Mouse (Mus musculus): ENCODE measurements at regions not wholly inside any gene's neighbourhood (a gene's known extent, or its start where the extent isn't known, plus 50 kb on each side); places are given as distances from the start of the nearest gene placed in this dataset.
"Not testable (repeated sequence)": the region's sequence is repeated elsewhere in the genome, so short reads cannot be mapped to it uniquely, and the experiment has no call there.

- Histone ChIP-seq H3K9ac (ENCODE audit: low read depth, low read length) (no peak overlapping the region), H3K27ac (replicated peaks; ENCODE audit: insufficient read depth, low read depth, low read length) (no peak overlapping the region), H3K4me3 (ENCODE audit: insufficient read depth, low read depth, low read length) (no peak overlapping the region), H3K27me3 (ENCODE audit: control insufficient read depth, insufficient read depth, low read length) (no peaks in the 10 kb centered on the region), H3K79me2 (ENCODE audit: control insufficient read depth, insufficient read depth, low read length) (no peaks in the 10 kb centered on the region), H3K4me1 (ENCODE audit: control insufficient read depth, insufficient read depth, low read length) (no peaks in the 10 kb centered on the region), H3K36me3 (ENCODE audit: control insufficient read depth, insufficient read depth, low read length) (no peaks in the 10 kb centered on the region)
- DNase-seq (ENCODE audit: extremely low read depth, low read depth, low spot score), result no peak
- TF ChIP-seq CTCF (IDR thresholded peaks at IDR 0.05; ENCODE audit: low read depth, low read length), result no peak
- no peak for TF ChIP-seq POLR2A (IDR thresholded peaks at IDR 0.05; ENCODE audit: extremely low read depth, insufficient read depth, low read length)
- 92% methylated on average over 1 of the region's 1 CpGs for WGBS
Observed at GRCm38 (mm10) chr6:16365450-16365849, 532.8 kb downstream of the Tfec start.

GRCm38 (mm10) chr6:16362057-16362456 lies 536.2 kb downstream of the Tfec start:
- no peak overlapping the region for H3K9ac ChIP-seq (ENCODE audit: low read depth, low read length)
- no peaks in the 10 kb centered on the region for H3K27me3 ChIP-seq (ENCODE audit: control insufficient read depth, insufficient read depth, low read length)
- no peaks in the 10 kb centered on the region for H3K4me1 ChIP-seq (ENCODE audit: control insufficient read depth, insufficient read depth, low read length)
- no peak for DNase-seq (ENCODE audit: extremely low read depth, low read depth, low spot score)
- H3K79me2 ChIP-seq (ENCODE audit: control insufficient read depth, insufficient read depth, low read length), result no peaks in the 10 kb centered on the region
- H3K4me3 ChIP-seq (ENCODE audit: insufficient read depth, low read depth, low read length), result no peak overlapping the region
- H3K27ac ChIP-seq (replicated peaks; ENCODE audit: insufficient read depth, low read depth, low read length), result no peak overlapping the region
- WGBS, result 74% methylated on average over 4 of the region's 4 CpGs
- TF ChIP-seq POLR2A (IDR thresholded peaks at IDR 0.05; ENCODE audit: extremely low read depth, insufficient read depth, low read length) (no peak), CTCF (IDR thresholded peaks at IDR 0.05; ENCODE audit: low read depth, low read length) (no peak)
- no peaks in the 10 kb centered on the region for H3K36me3 ChIP-seq (ENCODE audit: control insufficient read depth, insufficient read depth, low read length)

GRCm38 (mm10) chr6:16359881-16360711 lies 538.1 kb downstream of the Tfec start:
- not testable (repeated sequence) for H3K27ac ChIP-seq (replicated peaks; ENCODE audit: insufficient read depth, low read depth, low read length); H3K4me3 ChIP-seq (ENCODE audit: insufficient read depth, low read depth, low read length); H3K4me1 ChIP-seq (ENCODE audit: control insufficient read depth, insufficient read depth, low read length); H3K27me3 ChIP-seq (ENCODE audit: control insufficient read depth, insufficient read depth, low read length); H3K36me3 ChIP-seq (ENCODE audit: control insufficient read depth, insufficient read depth, low read length); H3K9ac ChIP-seq (ENCODE audit: low read depth, low read length); H3K79me2 ChIP-seq (ENCODE audit: control insufficient read depth, insufficient read depth, low read length)
- WGBS, result 36% methylated on average over 25 of the region's 25 CpGs
- peak; percentile 13 for DNase-seq (ENCODE audit: extremely low read depth, low read depth, low spot score)

GRCm38 (mm10) chr6:16359464-16359863 lies 538.8 kb downstream of the Tfec start:
- H3K36me3 ChIP-seq (ENCODE audit: control insufficient read depth, insufficient read depth, low read length), result no peaks in the 10 kb centered on the region
- 52% methylated on average over 7 of the region's 7 CpGs for WGBS
- no peaks in the 10 kb centered on the region for H3K4me1 ChIP-seq (ENCODE audit: control insufficient read depth, insufficient read depth, low read length)
- no peak overlapping the region for H3K27ac ChIP-seq (replicated peaks; ENCODE audit: insufficient read depth, low read depth, low read length)
- H3K4me3 ChIP-seq (ENCODE audit: insufficient read depth, low read depth, low read length), result no peak overlapping the region
- no peak for DNase-seq (ENCODE audit: extremely low read depth, low read depth, low spot score)
- H3K27me3 ChIP-seq (ENCODE audit: control insufficient read depth, insufficient read depth, low read length), result no peaks in the 10 kb centered on the region
- TF ChIP-seq POLR2A (IDR thresholded peaks at IDR 0.05; ENCODE audit: extremely low read depth, insufficient read depth, low read length) (no peak), CTCF (IDR thresholded peaks at IDR 0.05; ENCODE audit: low read depth, low read length) (no peak)
- H3K79me2 ChIP-seq (ENCODE audit: control insufficient read depth, insufficient read depth, low read length), result no peaks in the 10 kb centered on the region
- no peak overlapping the region for H3K9ac ChIP-seq (ENCODE audit: low read depth, low read length)

GRCm38 (mm10) chr6:16333638-16334037 lies 564.6 kb downstream of the Tfec start:
- WGBS, result 29% methylated on average over 8 of the region's 8 CpGs
- TF ChIP-seq POLR2A (IDR thresholded peaks at IDR 0.05; ENCODE audit: extremely low read depth, insufficient read depth, low read length) (no peak), CTCF (IDR thresholded peaks at IDR 0.05; ENCODE audit: low read depth, low read length) (no peak)
- Histone ChIP-seq H3K36me3 (ENCODE audit: control insufficient read depth, insufficient read depth, low read length) (no peaks in the 10 kb centered on the region), H3K4me3 (ENCODE audit: insufficient read depth, low read depth, low read length) (no peak overlapping the region), H3K79me2 (ENCODE audit: control insufficient read depth, insufficient read depth, low read length) (no peaks in the 10 kb centered on the region), H3K27ac (replicated peaks; ENCODE audit: insufficient read depth, low read depth, low read length) (no peak overlapping the region), H3K4me1 (ENCODE audit: control insufficient read depth, insufficient read depth, low read length) (no peaks in the 10 kb centered on the region), H3K9ac (ENCODE audit: low read depth, low read length) (no peak overlapping the region), H3K27me3 (ENCODE audit: control insufficient read depth, insufficient read depth, low read length) (no peaks in the 10 kb centered on the region; the same call in 1 of the 2 replicates)
- no peak for DNase-seq (ENCODE audit: extremely low read depth, low read depth, low spot score)

GRCm38 (mm10) chr6:16314305-16315010 lies 583.8 kb downstream of the Tfec start:
- TF ChIP-seq CTCF (IDR thresholded peaks at IDR 0.05; ENCODE audit: low read depth, low read length) (no peak), POLR2A (IDR thresholded peaks at IDR 0.05; ENCODE audit: extremely low read depth, insufficient read depth, low read length) (no peak)
- 0 out of 2 replicates have a peak, but pooled peaks cover 3% of the 10 kb centered on the region for H3K4me1 ChIP-seq (ENCODE audit: control insufficient read depth, insufficient read depth, low read length)
- H3K27me3 ChIP-seq (ENCODE audit: control insufficient read depth, insufficient read depth, low read length), result peaks cover 4% of the 10 kb centered on the region; the same call in 1 of the 2 replicates
- no peak overlapping the region for H3K27ac ChIP-seq (replicated peaks; ENCODE audit: insufficient read depth, low read depth, low read length)
- 91% methylated on average over 15 of the region's 15 CpGs for WGBS
- no peak for DNase-seq (ENCODE audit: extremely low read depth, low read depth, low spot score)
- no peak overlapping the region for H3K9ac ChIP-seq (ENCODE audit: low read depth, low read length)
- no peaks in the 10 kb centered on the region for H3K36me3 ChIP-seq (ENCODE audit: control insufficient read depth, insufficient read depth, low read length)
- no peaks in the 10 kb centered on the region for H3K79me2 ChIP-seq (ENCODE audit: control insufficient read depth, insufficient read depth, low read length)
- no peak overlapping the region for H3K4me3 ChIP-seq (ENCODE audit: insufficient read depth, low read depth, low read length)
